Mouse (Mus musculus) midbrain, embryonic 14.5 days (tissue): ENCODE measurements around the gene Slc29a3. TPM values are rescaled to one million over a fixed set of nuclear protein-coding genes. Genes with fewer than 3 reads are reported as not detected.

Experiments
- ATAC-seq: fragments of 200-750 bp; cut with Nextera tagmentation; 2 replicates; pipeline ENCODE4 v1.8.0; 2017; ENCODE audit warnings: moderate number of reproducible peaks, moderate library complexity; ENCODE audit not compliant: low FRiP score, low TSS enrichment
- DNase-seq: peaks from one replicate; pipeline ENCODE4 v3.0.0-alpha.2; 2015
- H3K27ac ChIP-seq: fragments of 300-500 bp; sonication (generic); replicated peaks from 2 replicates; pipeline ENCODE4 v1.5.1; 2014; ENCODE audit warnings: mild to moderate bottlenecking, low read depth, low read length, moderate library complexity
- H3K27me3 ChIP-seq: fragments of 300-500 bp; sonication (generic); 2 replicates; pipeline ENCODE4 v1.6.1; 2014; ENCODE audit warnings: low read length, control low read depth, mixed read lengths; ENCODE audit not compliant: control insufficient read depth, insufficient read depth
- H3K36me3 ChIP-seq: fragments of 300-500 bp; sonication (generic); 2 replicates; pipeline ENCODE4 v1.6.1; 2014; ENCODE audit warnings: low read length, control low read depth; ENCODE audit not compliant: control insufficient read depth, insufficient read depth
- H3K4me1 ChIP-seq: fragments of 300-500 bp; sonication (generic); 2 replicates; pipeline ENCODE4 v1.6.1; 2014; ENCODE audit warnings: mild to moderate bottlenecking, antibody characterized with exemption, low read length, control low read depth; ENCODE audit not compliant: control insufficient read depth, insufficient read depth
- H3K4me2 ChIP-seq: fragments of 300-500 bp; sonication (generic); 2 replicates; pipeline ENCODE4 v1.6.1; 2014; ENCODE audit warnings: mild to moderate bottlenecking, low read length, moderate library complexity
- H3K4me3 ChIP-seq: fragments of 300-500 bp; sonication (generic); replicated peaks from 2 replicates; pipeline ENCODE4 v1.5.1; 2014; ENCODE audit warnings: low read depth, low read length
- H3K9ac ChIP-seq: fragments of 300-500 bp; sonication (generic); replicated peaks from 2 replicates; pipeline ENCODE4 v1.6.1; 2014; ENCODE audit warnings: mild to moderate bottlenecking, low read length, moderate library complexity
- H3K9me3 ChIP-seq: fragments of 300-500 bp; sonication (generic); 2 replicates; pipeline ENCODE4 v1.6.1; 2016; ENCODE audit warnings: low read length, control low read depth, mixed read lengths; ENCODE audit not compliant: control insufficient read depth
- WGBS: fragments of 180-500 bp; shearing (Covaris S2); extraction: QIAGEN DNeasy Blood & Tissue Kit; methylation state at CpG from one replicate; pipeline ENCODE4 v1.1.7; 2014; 5-methylcytosine and 5-hydroxymethylcytosine counted together
- polyA plus RNA-seq: library from polyadenylated mRNA; unstranded; fragments of >200 nt; fragmentation: Nextera tagmentation; extraction: Ambion mirVana; gene quantifications from 2 replicates; pipeline ENCODE4 v1.2.1, GENCODE M21; 2014

The Slc29a3 gene
- 4.8 and 8.5 TPM in 2 replicates for polyA plus RNA-seq

DNA sequence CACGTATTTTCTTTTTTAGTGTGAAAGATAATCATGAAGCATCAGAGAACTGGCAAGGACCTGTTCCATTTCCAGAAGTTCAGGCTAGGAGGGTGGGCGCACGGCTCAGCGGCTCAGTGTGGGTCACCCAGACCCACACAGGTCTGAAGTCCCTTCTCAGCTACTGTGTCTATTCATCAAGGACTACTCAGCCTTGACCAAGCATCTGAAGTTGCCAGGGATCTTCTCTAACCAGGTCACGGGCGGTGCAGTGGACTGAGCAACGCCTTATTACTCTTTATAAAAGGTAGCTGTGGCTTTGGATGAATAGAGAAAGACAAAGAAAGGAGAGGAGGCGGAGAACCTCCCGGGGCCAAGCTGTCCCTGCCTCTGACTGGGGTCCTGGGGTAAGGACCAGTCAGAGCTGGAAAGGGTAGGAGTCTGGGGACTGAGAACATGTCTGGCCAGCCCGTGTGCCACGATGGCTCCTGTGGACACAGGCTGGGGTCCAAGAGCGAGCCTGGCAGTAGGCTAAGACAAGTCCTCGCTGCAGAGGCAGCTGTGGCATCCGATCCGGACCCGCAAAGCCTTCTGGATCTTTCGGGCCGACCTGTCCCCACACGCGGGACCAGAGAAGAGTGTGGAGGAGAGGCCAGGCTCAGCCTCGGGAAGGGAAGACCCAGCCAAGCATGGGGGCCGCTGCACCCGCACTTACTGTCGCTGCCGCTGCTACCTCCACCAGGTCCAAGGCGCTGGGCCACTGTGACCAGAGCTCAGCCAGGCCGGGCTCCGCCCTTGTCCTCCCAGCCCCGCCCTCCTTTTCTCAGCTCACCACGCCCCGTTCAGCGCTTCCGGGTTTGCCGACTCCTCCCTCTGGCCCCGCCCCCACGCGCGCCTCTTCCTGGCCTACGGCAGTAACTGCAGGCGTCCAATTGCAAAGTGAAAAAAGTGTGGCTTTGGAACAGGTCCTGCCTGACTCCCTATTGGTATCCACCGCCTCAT, at the start of gene Slc29a3:
Gene Slc29a3 (minus strand): TSS at position 755 of the 981 bp plus-strand sequence.
- H3K36me3 ChIP-seq, result 0 out of 2 replicates have a peak, but pooled peaks cover 4% of the 10 kb centered on the region
- H3K27me3 ChIP-seq, result no peaks in the 10 kb centered on the region
- no peaks in the 10 kb centered on the region for H3K9me3 ChIP-seq
- peak within 1 kb of the TSS; percentile 74 for H3K9ac ChIP-seq
- 3% methylated on average over 41 of the region's 41 CpGs for WGBS
- peak; percentile 92 for ATAC-seq
- peaks cover 3% of the 10 kb centered on the region for H3K4me1 ChIP-seq
- peak within 1 kb of the TSS; percentile 71 for H3K27ac ChIP-seq
- peak within 1 kb of the TSS; percentile 58 for H3K4me3 ChIP-seq
- H3K4me2 ChIP-seq, result peak within 1 kb of the TSS; percentile 84
- peak; percentile 96 for DNase-seq

DNA sequence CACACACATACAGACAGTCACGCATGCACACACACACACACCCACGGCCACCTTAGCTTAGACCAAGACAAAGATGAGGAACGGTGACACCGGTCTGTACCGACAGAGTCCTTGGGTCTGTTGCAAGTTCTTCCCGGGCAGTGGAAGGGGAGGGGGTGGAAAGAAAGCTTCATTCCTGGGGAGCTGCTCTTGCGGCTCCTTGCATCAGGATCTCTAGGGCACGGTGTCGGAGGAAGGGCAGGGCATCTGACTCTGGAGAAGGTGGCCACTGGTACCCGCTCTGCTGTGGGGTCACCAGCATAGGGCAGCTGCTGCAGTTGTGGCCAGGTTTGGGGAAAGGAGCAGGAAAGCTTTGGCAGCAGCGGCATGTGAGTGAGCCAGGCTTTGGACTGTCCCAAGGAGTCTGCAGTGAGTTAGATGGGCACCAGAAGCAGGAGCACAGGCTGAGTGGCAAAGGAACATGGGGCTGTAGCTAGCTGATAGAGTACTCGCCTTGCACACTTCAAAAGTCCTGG, 49.4 kb upstream of the Slc29a3 start:
- Histone ChIP-seq H3K9me3 (no peaks in the 10 kb centered on the region), H3K9ac (no peak overlapping the region), H3K4me3 (no peak overlapping the region), H3K36me3 (no peaks in the 10 kb centered on the region), H3K27me3 (no peaks in the 10 kb centered on the region), H3K4me1 (peaks cover 15% of the 10 kb centered on the region; the same call in 1 of the 2 replicates), H3K27ac (no peak overlapping the region), H3K4me2 (no peak overlapping the region)
- 71% methylated on average over 12 of the region's 12 CpGs for WGBS
- ATAC-seq (no peak), DNase-seq (no peak)

DNA sequence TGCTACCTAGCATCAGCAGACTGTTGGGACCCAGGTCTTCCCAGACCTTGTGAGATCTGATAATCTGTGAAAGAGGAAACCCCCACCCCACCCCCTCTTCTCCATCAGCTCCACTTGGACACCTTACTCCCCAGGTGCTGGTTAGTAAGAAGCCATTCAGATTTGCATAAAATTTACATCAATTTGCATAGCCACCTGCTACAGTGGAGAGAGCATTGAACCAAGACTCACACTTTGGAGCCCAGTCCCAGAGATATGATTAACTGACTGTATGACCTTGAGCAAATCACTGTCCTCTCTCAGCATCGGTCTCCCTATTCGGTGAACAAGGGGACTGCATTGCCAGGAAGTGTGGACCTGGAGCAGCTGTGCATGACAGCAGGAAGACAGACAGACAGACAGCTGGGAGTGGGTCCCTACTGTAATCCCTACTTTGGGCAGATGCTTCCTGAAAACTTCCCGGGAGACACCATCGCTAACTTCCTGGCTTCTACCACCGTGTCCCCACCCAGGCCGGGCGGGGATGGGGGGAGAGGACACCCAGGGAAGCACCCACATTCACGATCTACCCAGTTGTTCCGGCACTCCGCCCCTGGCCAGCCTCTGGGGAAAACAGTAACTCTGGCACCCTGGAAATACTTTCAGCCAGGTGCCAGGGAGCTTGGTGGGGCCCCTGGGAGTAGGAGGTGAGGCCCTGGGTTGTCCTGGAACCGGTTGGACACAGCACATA, 48.7 kb upstream of the Slc29a3 start:
- Histone ChIP-seq H3K9ac (no peak overlapping the region), H3K4me2 (no peak overlapping the region), H3K4me3 (no peak overlapping the region), H3K9me3 (no peaks in the 10 kb centered on the region), H3K4me1 (peaks cover 15% of the 10 kb centered on the region; the same call in 1 of the 2 replicates), H3K27me3 (no peaks in the 10 kb centered on the region), H3K36me3 (no peaks in the 10 kb centered on the region), H3K27ac (no peak overlapping the region)
- ATAC-seq (no peak), DNase-seq (no peak)
- WGBS, result 37% methylated on average over 11 of the region's 11 CpGs

DNA sequence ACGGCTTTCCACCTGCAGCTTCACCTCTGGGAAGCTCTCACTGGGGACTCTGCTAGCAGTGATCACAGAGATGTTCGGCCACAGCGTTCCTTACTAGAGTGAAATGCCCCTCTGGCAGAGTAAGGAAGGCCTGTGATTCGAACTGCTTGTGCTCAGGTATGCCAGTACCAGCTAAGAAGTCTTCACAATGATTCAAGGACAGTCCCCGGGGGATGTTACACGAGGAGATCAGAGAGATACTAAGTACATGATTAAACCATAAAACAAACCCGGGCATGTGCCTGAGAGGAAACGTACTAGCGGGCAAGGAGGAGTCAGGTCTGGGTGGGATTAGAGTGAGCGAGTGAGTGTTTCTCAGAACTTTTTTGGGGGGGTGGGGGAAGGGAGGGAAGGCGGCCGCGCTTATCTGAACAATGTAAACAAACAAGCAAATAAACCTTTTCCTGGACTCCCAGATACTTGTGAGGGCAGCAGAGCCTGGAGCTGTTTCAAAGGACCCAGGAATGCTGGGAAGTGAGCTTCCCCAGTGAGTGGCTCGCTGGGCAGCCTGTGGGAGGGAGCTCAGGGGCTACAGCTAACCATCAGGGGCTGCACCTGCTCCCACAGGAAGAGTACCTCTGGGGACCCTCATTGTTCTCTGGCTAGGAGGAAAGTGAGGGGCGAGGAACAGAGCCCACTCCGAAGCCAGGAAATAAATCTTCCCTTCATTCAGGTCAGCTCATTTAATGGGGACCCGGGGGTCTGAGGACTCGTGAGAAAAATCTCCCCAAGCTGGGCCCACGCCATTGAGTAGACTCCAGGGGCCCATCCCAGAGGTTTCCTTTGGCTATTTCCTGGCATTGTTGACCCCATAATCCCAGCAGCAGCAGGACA, 47.9 kb upstream of the Slc29a3 start:
- Histone ChIP-seq H3K36me3 (no peaks in the 10 kb centered on the region), H3K4me1 (peaks cover 15% of the 10 kb centered on the region; the same call in 1 of the 2 replicates), H3K4me2 (no peak overlapping the region), H3K27ac (no peak overlapping the region), H3K9ac (no peak overlapping the region), H3K4me3 (no peak overlapping the region), H3K27me3 (no peaks in the 10 kb centered on the region), H3K9me3 (no peaks in the 10 kb centered on the region)
- 15% methylated on average over 19 of the region's 19 CpGs for WGBS
- ATAC-seq (no peak), DNase-seq (no peak)

DNA sequence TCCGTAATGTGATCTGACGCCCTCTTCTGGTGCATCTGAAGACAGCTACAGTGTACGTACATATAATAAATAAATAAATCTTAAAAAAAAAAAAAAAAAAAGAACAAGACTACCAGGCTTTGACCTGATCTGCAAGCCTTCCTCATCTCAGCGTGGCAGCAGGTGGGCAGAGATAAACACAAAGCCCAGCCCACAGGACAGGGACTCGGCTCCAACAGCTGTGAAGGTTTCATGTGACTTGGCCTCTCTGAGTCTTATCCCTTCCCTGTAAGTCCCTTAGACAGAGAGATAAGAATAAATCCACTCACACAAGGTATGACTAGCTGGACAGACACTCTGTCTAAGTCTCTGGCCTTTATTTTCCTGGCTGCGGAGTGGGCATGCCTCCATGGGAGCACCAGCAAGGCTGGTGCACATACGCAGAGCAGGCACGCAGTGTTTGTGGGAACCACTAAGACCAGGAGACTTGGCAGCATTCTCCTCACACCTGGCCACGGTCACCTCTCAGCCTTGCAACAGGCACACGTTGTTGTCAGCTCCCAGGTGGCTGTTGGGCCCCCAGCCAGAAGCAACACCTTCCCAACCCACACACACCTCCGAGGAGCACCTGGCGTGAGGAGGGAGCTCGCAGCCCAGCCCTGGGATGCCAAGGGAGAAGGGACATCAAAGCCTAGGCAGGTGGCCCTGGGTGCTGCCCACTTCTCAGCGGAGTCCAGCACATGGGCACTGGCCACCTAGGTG, 45.3 kb upstream of the Slc29a3 start:
- ATAC-seq, result no peak
- Histone ChIP-seq H3K4me3 (no peak overlapping the region), H3K9ac (no peak overlapping the region), H3K4me2 (no peak overlapping the region), H3K36me3 (no peaks in the 10 kb centered on the region), H3K27ac (no peak overlapping the region), H3K27me3 (no peaks in the 10 kb centered on the region), H3K9me3 (no peaks in the 10 kb centered on the region), H3K4me1 (peaks cover 16% of the 10 kb centered on the region; the same call in 1 of the 2 replicates)
- no peak for DNase-seq
- WGBS, result 87% methylated on average over 14 of the region's 14 CpGs

DNA sequence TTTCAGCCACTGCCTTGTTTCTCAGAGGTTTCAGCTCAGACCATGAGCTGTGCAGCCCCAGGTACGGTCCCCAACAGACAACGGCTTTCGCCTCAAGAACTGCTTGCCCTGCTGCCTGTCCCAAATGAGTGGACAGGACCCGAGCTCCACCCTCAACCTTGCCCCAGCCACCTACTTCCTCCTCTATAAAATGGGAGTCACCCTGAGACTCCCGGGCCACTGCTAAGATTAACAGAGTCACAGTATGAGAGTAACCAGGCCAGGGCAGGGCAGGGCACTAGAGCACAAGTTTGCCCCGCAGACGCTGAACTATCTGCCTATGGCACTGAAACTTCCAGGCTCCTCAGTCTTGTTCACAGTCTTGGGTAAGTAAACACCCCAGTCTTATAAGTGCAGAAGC, 43.9 kb upstream of the Slc29a3 start:
- Histone ChIP-seq H3K9me3 (no peaks in the 10 kb centered on the region), H3K4me1 (peaks cover 16% of the 10 kb centered on the region; the same call in 1 of the 2 replicates), H3K27me3 (no peaks in the 10 kb centered on the region), H3K4me2 (no peak overlapping the region), H3K9ac (no peak overlapping the region), H3K27ac (no peak overlapping the region), H3K36me3 (no peaks in the 10 kb centered on the region), H3K4me3 (no peak overlapping the region)
- 91% methylated on average over 7 of the region's 7 CpGs for WGBS
- DNase-seq (no peak), ATAC-seq (no peak)

DNA sequence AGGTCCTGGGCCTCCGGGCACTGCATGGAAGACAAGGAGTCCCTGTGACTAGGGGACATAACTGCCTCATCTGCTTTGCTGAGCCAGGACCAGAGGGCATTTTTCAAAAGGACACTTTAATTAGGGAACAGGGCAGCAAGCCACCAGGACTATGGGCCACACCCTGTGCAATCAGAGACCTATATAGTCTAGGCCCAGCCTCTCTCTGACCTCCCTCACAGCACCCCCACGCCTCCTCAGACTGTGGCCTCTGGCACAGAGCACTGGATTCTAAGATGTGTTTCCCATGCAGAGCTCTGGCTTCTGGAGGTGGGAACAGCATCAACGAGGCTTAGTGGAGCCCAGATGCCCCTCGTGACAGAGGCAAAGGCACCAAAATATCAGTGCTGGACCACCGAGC, 43.4 kb upstream of the Slc29a3 start:
- peaks cover 12% of the 10 kb centered on the region; the same call in 1 of the 2 replicates for H3K4me1 ChIP-seq
- DNase-seq (no peak), ATAC-seq (no peak)
- no peaks in the 10 kb centered on the region for H3K27me3 ChIP-seq
- no peaks in the 10 kb centered on the region for H3K9me3 ChIP-seq
- 77% methylated on average over 5 of the region's 5 CpGs for WGBS
- no peak overlapping the region for H3K9ac ChIP-seq
- no peaks in the 10 kb centered on the region for H3K36me3 ChIP-seq
- H3K4me2 ChIP-seq, result no peak overlapping the region
- no peak overlapping the region for H3K4me3 ChIP-seq
- no peak overlapping the region for H3K27ac ChIP-seq
